Mouse (Mus musculus): ENCODE measurements around the gene Hipk2. TPM values are rescaled to one million over a fixed set of nuclear protein-coding genes. Genes with fewer than 3 reads are reported as not detected.

The Hipk2 gene
- polyA plus RNA-seq, 1 experiment from 2014 or later, result 16.0 TPM

DNA sequence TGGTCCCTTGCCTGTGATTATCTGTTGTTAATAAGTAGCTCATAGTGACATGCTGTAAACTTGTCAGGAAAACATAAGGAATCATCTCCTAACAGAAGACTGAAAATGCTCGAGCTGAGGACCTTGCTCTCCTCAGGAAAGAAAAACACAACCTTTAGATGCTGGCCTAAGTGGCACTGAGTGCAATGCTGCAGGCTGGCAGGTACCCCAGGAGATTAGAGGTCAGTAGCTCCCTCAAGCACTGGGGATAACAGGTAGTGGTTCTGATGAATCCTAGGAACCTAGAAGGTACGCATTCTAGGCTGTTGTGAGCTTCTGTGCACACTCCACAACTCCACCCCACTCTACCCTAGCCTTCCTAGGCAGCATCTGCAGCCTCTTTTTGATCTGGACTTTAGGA, 9.2 kb downstream of the Hipk2 start:
- Histone ChIP-seq H3K4me1 (ENCODE audit: control insufficient read depth, insufficient read depth, low read length) (peaks cover 27% of the 10 kb centered on the region), H3K9ac (ENCODE audit: low read length) (no peak overlapping the region), H3K27ac (ENCODE audit: low read depth, low read length) (no peak overlapping the region), H3K4me2 (ENCODE audit: low read length) (no peak overlapping the region), H3K36me3 (ENCODE audit: control insufficient read depth, insufficient read depth, low read length) (0 out of 2 replicates have a peak, but pooled peaks cover 2% of the 10 kb centered on the region), H3K4me3 (ENCODE audit: low read depth, low read length) (no peak overlapping the region), H3K9me3 (replicated peaks; ENCODE audit: control insufficient read depth, low read length) (no peaks in the 10 kb centered on the region), H3K27me3 (replicated peaks; ENCODE audit: control insufficient read depth, insufficient read depth, low read length) (no peaks in the 10 kb centered on the region)
- 72% methylated on average over 2 of the region's 2 CpGs for WGBS
- ATAC-seq, result no peak
- DNase-seq (ENCODE audit: low spot score), result no peak

GRCm38 (mm10) chr6:38866357-38866756, 9.6 kb downstream of the Hipk2 start:
- Histone ChIP-seq H3K36me3 (ENCODE audit: control insufficient read depth, insufficient read depth, low read length) (no peaks in the 10 kb centered on the region), H3K9ac (ENCODE audit: low read length) (no peak overlapping the region), H3K9me3 (replicated peaks; ENCODE audit: control insufficient read depth, low read length) (no peaks in the 10 kb centered on the region), H3K27ac (ENCODE audit: low read depth, low read length) (no peak overlapping the region), H3K4me1 (ENCODE audit: control insufficient read depth, insufficient read depth, low read length) (peaks cover 23% of the 10 kb centered on the region), H3K27me3 (replicated peaks; ENCODE audit: control insufficient read depth, insufficient read depth, low read length) (no peaks in the 10 kb centered on the region), H3K4me3 (ENCODE audit: low read depth, low read length) (no peak overlapping the region), H3K4me2 (ENCODE audit: low read length) (no peak overlapping the region)
- DNase-seq (ENCODE audit: low spot score), result no peak
- 82% methylated on average over 1 of the region's 1 CpGs for WGBS
- ATAC-seq, result no peak

DNA sequence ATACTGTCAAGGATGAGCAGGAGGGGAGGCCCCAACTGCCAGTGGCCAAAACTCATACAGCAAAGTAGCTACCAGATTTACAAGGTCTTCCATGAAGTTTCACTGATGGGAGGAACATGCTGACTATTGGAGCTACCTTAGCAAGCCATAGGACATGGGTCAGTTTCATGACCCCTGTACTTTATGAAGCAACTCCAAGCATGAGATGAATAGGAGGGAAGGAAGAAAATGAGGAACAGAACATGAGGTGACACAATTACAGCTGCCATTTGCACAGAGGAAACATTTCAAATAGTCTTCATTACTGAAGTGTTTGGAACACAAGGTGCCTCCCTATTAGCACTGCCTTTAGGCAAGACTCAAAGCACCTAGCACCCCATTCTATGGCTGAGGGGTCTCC, 10.2 kb downstream of the Hipk2 start:
- Histone ChIP-seq H3K9me3 (replicated peaks; ENCODE audit: control insufficient read depth, low read length) (no peaks in the 10 kb centered on the region), H3K27ac (ENCODE audit: low read depth, low read length) (no peak overlapping the region), H3K4me3 (ENCODE audit: low read depth, low read length) (no peak overlapping the region), H3K27me3 (replicated peaks; ENCODE audit: control insufficient read depth, insufficient read depth, low read length) (no peaks in the 10 kb centered on the region), H3K36me3 (ENCODE audit: control insufficient read depth, insufficient read depth, low read length) (no peaks in the 10 kb centered on the region), H3K4me2 (ENCODE audit: low read length) (no peak overlapping the region), H3K4me1 (ENCODE audit: control insufficient read depth, insufficient read depth, low read length) (peaks cover 19% of the 10 kb centered on the region), H3K9ac (ENCODE audit: low read length) (no peak overlapping the region)
- DNase-seq (ENCODE audit: low spot score) (no peak), ATAC-seq (no peak)

GRCm38 (mm10) chr6:38863595-38863994, 12.4 kb downstream of the Hipk2 start:
- H3K9ac ChIP-seq (ENCODE audit: low read length), result no peak overlapping the region
- WGBS, result 60% methylated on average over 3 of the region's 3 CpGs
- H3K36me3 ChIP-seq (ENCODE audit: control insufficient read depth, insufficient read depth, low read length), result no peaks in the 10 kb centered on the region
- H3K9me3 ChIP-seq (replicated peaks; ENCODE audit: control insufficient read depth, low read length), result no peaks in the 10 kb centered on the region
- H3K4me1 ChIP-seq (ENCODE audit: control insufficient read depth, insufficient read depth, low read length), result peaks cover 15% of the 10 kb centered on the region
- DNase-seq (ENCODE audit: low spot score) (no peak), ATAC-seq (no peak)
- no peaks in the 10 kb centered on the region for H3K27me3 ChIP-seq (replicated peaks; ENCODE audit: control insufficient read depth, insufficient read depth, low read length)
- no peak overlapping the region for H3K4me2 ChIP-seq (ENCODE audit: low read length)
- H3K27ac ChIP-seq (ENCODE audit: low read depth, low read length), result no peak overlapping the region
- no peak overlapping the region for H3K4me3 ChIP-seq (ENCODE audit: low read depth, low read length)

GRCm38 (mm10) chr6:38860301-38860700, 15.7 kb downstream of the Hipk2 start:
- Histone ChIP-seq H3K9me3 (replicated peaks; ENCODE audit: control insufficient read depth, low read length) (no peaks in the 10 kb centered on the region), H3K4me3 (ENCODE audit: low read depth, low read length) (no peak overlapping the region), H3K36me3 (ENCODE audit: control insufficient read depth, insufficient read depth, low read length) (no peaks in the 10 kb centered on the region), H3K27me3 (replicated peaks; ENCODE audit: control insufficient read depth, insufficient read depth, low read length) (no peaks in the 10 kb centered on the region), H3K27ac (ENCODE audit: low read depth, low read length) (no peak overlapping the region), H3K4me1 (ENCODE audit: control insufficient read depth, insufficient read depth, low read length) (peaks cover 3% of the 10 kb centered on the region; the same call in 1 of the 2 replicates), H3K9ac (ENCODE audit: low read length) (no peak overlapping the region), H3K4me2 (ENCODE audit: low read length) (no peak overlapping the region)
- DNase-seq (ENCODE audit: low spot score), result no peak
- no peak for ATAC-seq
- WGBS, result 77% methylated on average over 2 of the region's 2 CpGs

- Histone ChIP-seq H3K9me3 (replicated peaks; ENCODE audit: control insufficient read depth, low read length) (no peaks in the 10 kb centered on the region), H3K4me1 (ENCODE audit: control insufficient read depth, insufficient read depth, low read length) (no peaks in the 10 kb centered on the region; the same call in 1 of the 2 replicates), H3K36me3 (ENCODE audit: control insufficient read depth, insufficient read depth, low read length) (no peaks in the 10 kb centered on the region), H3K4me3 (ENCODE audit: low read depth, low read length) (no peak overlapping the region), H3K27me3 (replicated peaks; ENCODE audit: control insufficient read depth, insufficient read depth, low read length) (no peaks in the 10 kb centered on the region), H3K27ac (ENCODE audit: low read depth, low read length) (no peak overlapping the region), H3K9ac (ENCODE audit: low read length) (no peak overlapping the region), H3K4me2 (ENCODE audit: low read length) (no peak overlapping the region)
- WGBS, result 97% methylated on average over 1 of the region's 1 CpGs
- DNase-seq (ENCODE audit: low spot score) (no peak), ATAC-seq (no peak)
These were observed 16.1 kb downstream of the Hipk2 start for GRCm38 (mm10) chr6:38859819-38860218.

- ATAC-seq, result no peak
- H3K27me3 ChIP-seq (replicated peaks; ENCODE audit: control insufficient read depth, insufficient read depth, low read length), result no peaks in the 10 kb centered on the region
- H3K9me3 ChIP-seq (replicated peaks; ENCODE audit: control insufficient read depth, low read length), result no peaks in the 10 kb centered on the region
- H3K4me1 ChIP-seq (ENCODE audit: control insufficient read depth, insufficient read depth, low read length), result peaks cover 11% of the 10 kb centered on the region
- no peak overlapping the region for H3K27ac ChIP-seq (ENCODE audit: low read depth, low read length)
- H3K4me3 ChIP-seq (ENCODE audit: low read depth, low read length), result no peak overlapping the region
- no peaks in the 10 kb centered on the region for H3K36me3 ChIP-seq (ENCODE audit: control insufficient read depth, insufficient read depth, low read length)
- no peak overlapping the region for H3K9ac ChIP-seq (ENCODE audit: low read length)
- 70% methylated on average over 5 of the region's 5 CpGs for WGBS
- no peak for DNase-seq (ENCODE audit: low spot score)
- H3K4me2 ChIP-seq (ENCODE audit: low read length), result no peak overlapping the region
These were observed 22.4 kb downstream of the Hipk2 start for GRCm38 (mm10) chr6:38853561-38853992.

DNA sequence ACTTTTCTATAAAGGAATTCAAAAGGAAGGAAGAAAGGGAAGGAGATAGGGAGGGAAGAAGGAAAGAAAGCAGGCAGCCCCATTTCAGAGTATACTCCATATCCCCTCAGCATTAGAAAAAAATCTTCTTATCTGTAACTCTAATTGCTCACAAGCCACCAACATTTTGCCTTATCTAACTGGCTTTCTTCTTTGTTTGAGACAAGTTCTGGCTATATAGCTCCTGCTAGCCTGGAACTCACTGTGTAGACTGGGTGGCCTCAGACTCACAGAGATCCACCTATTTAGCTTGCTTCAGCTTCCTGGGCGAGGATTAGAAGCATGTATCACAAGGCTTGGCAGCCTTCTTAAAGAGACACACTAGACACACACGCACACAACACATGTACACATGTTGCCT, 24.2 kb downstream of the Hipk2 start:
- Histone ChIP-seq H3K36me3 (ENCODE audit: control insufficient read depth, insufficient read depth, low read length) (no peaks in the 10 kb centered on the region), H3K4me2 (ENCODE audit: low read length) (no peak overlapping the region), H3K9me3 (replicated peaks; ENCODE audit: control insufficient read depth, low read length) (no peaks in the 10 kb centered on the region), H3K27ac (ENCODE audit: low read depth, low read length) (no peak overlapping the region), H3K27me3 (replicated peaks; ENCODE audit: control insufficient read depth, insufficient read depth, low read length) (no peaks in the 10 kb centered on the region), H3K4me1 (ENCODE audit: control insufficient read depth, insufficient read depth, low read length) (peaks cover 27% of the 10 kb centered on the region), H3K4me3 (ENCODE audit: low read depth, low read length) (no peak overlapping the region), H3K9ac (ENCODE audit: low read length) (no peak overlapping the region)
- ATAC-seq, result no peak
- no peak for DNase-seq (ENCODE audit: low spot score)
- 84% methylated on average over 2 of the region's 2 CpGs for WGBS

DNA sequence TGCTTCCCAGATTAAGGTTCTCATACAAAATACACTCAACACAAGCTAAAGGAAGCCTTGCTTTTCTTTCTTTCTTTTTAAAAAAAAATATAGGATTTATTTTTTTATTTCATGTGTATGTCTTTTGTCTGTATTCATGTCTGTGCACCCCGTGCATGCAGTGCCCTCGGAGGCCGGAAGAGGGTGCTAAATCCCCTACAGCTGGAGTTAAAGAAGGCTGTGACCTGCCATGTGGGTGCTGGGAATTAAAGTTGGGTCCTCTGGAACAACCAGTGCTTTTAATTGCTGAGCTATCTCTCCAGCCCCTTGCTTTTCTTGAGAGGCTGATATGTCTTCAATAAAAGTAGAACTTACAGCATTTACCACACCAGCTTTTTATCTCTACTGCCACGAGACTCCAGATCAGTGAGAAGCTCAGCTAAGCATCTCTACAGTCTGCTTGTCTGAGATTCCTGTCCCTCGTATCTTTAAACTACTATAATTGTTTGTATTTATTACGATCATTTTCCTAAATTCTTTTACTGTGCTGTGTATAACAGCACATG, 25.2 kb downstream of the Hipk2 start:
- 94% methylated on average over 6 of the region's 6 CpGs for WGBS
- Histone ChIP-seq H3K9me3 (replicated peaks; ENCODE audit: control insufficient read depth, low read length) (no peaks in the 10 kb centered on the region), H3K4me3 (ENCODE audit: low read depth, low read length) (no peak overlapping the region), H3K4me2 (ENCODE audit: low read length) (no peak overlapping the region), H3K9ac (ENCODE audit: low read length) (no peak overlapping the region), H3K4me1 (ENCODE audit: control insufficient read depth, insufficient read depth, low read length) (peaks cover 37% of the 10 kb centered on the region), H3K36me3 (ENCODE audit: control insufficient read depth, insufficient read depth, low read length) (no peaks in the 10 kb centered on the region), H3K27ac (ENCODE audit: low read depth, low read length) (no peak overlapping the region), H3K27me3 (replicated peaks; ENCODE audit: control insufficient read depth, insufficient read depth, low read length) (no peaks in the 10 kb centered on the region)
- no peak for DNase-seq (ENCODE audit: low spot score)
- no peak for ATAC-seq

All from forebrain, embryonic 14.5 days (tissue).